Mouse (Mus musculus) right cerebral cortex, postnatal 25 days (tissue): ENCODE data around the gene Rhebl1.
A peak's percentile ranks its signal among the peaks of the same experiment; 100 is the strongest.

Experiments
- DNase-seq: peaks from one replicate; pipeline ENCODE4 v3.0.0; 2022

Gene Rhebl1

GRCm38 (mm10) chr15:98849165-98849564 lies 45.2 kb downstream of the Rhebl1 start:
- no peak for DNase-seq

- DNase-seq: no peak
Measured at GRCm38 (mm10) chr15:98846140-98846539, 48.2 kb downstream of the Rhebl1 start.

GRCm38 (mm10) chr15:98845149-98845548 lies 49.2 kb downstream of the Rhebl1 start:
- no peak for DNase-seq

GRCm38 (mm10) chr15:98843595-98844223 lies 50.6 kb downstream of the Rhebl1 start:
- no peak for DNase-seq

GRCm38 (mm10) chr15:98839671-98840585 lies 54.4 kb downstream of the Rhebl1 start:
- no peak for DNase-seq

- no peak for DNase-seq
Measured at GRCm38 (mm10) chr15:98839161-98839560, 55.2 kb downstream of the Rhebl1 start.

- no peak for DNase-seq
Measured at GRCm38 (mm10) chr15:98837743-98838103, 56.6 kb downstream of the Rhebl1 start.

- no peak for DNase-seq
Measured at GRCm38 (mm10) chr15:98837006-98837742, 57.2 kb downstream of the Rhebl1 start.

- DNase-seq: no peak
Measured at GRCm38 (mm10) chr15:98835291-98835690, 59.0 kb downstream of the Rhebl1 start.

GRCm38 (mm10) chr15:98834059-98834458 lies 60.3 kb downstream of the Rhebl1 start:
- no peak for DNase-seq

- no peak for DNase-seq
Measured at GRCm38 (mm10) chr15:98833281-98833680, 61.1 kb downstream of the Rhebl1 start.

- no peak for DNase-seq
Measured at GRCm38 (mm10) chr15:98832161-98833058, 61.9 kb downstream of the Rhebl1 start.

GRCm38 (mm10) chr15:98831684-98832035 lies 62.7 kb downstream of the Rhebl1 start:
- no peak for DNase-seq

- peak; percentile 96 for DNase-seq
Measured at GRCm38 (mm10) chr15:98830736-98831683, 63.3 kb downstream of the Rhebl1 start, which contains the start of gene Prkag1. Prkag1 (minus strand) TSS chr15:98831521.
